Mouse (Mus musculus): ENCODE results near the gene Mrpl39. TPM values are rescaled to one million over a fixed set of nuclear protein-coding genes. Genes with fewer than 3 reads are reported as not detected.

Gene Mrpl39
- polyA plus RNA-seq, 1 experiment from 2014 or later = 47.4 TPM

GRCm38 (mm10) chr16:84680760-84681159 lies 54.8 kb downstream of the Mrpl39 start:
- no peak for ATAC-seq (ENCODE audit: insufficient number of reproducible peaks, insufficient read depth, low FRiP score, low read depth)

GRCm38 (mm10) chr16:84677292-84677691 lies 58.2 kb downstream of the Mrpl39 start:
- no peaks in the 10 kb centered on the region for H3K4me1 ChIP-seq (ENCODE audit: control insufficient read depth, insufficient read depth, low read length)
- 85% methylated on average over 3 of the region's 3 CpGs for WGBS

More at GRCm38 (mm10) chr16:84680760-84681159, 54.8 kb downstream of the Mrpl39 start:
- Histone ChIP-seq H3K4me1 (ENCODE audit: control insufficient read depth, insufficient read depth, low read length) (no peaks in the 10 kb centered on the region), H3K36me3 (ENCODE audit: control insufficient read depth, insufficient read depth, low read length) (no peaks in the 10 kb centered on the region), H3K9ac (replicated peaks; ENCODE audit: low read depth, low read length) (no peak overlapping the region), H3K4me2 (replicated peaks; ENCODE audit: low read depth, low read length) (no peak overlapping the region), H3K27me3 (ENCODE audit: control insufficient read depth, insufficient read depth, low read length) (no peaks in the 10 kb centered on the region), H3K9me3 (ENCODE audit: control insufficient read depth, low read depth, low read length) (no peaks in the 10 kb centered on the region), H3K4me3 (ENCODE audit: low read depth, low read length) (no peak overlapping the region), H3K27ac (ENCODE audit: low read length) (no peak overlapping the region)
- 77% methylated on average over 5 of the region's 5 CpGs for WGBS

More at GRCm38 (mm10) chr16:84677292-84677691, 58.2 kb downstream of the Mrpl39 start:
- Histone ChIP-seq H3K27ac (ENCODE audit: low read length) (no peak overlapping the region), H3K27me3 (ENCODE audit: control insufficient read depth, insufficient read depth, low read length) (no peaks in the 10 kb centered on the region), H3K4me2 (replicated peaks; ENCODE audit: low read depth, low read length) (no peak overlapping the region), H3K9me3 (ENCODE audit: control insufficient read depth, low read depth, low read length) (no peaks in the 10 kb centered on the region), H3K9ac (replicated peaks; ENCODE audit: low read depth, low read length) (no peak overlapping the region), H3K4me3 (ENCODE audit: low read depth, low read length) (no peak overlapping the region), H3K36me3 (ENCODE audit: control insufficient read depth, insufficient read depth, low read length) (no peaks in the 10 kb centered on the region)
- ATAC-seq (ENCODE audit: insufficient number of reproducible peaks, insufficient read depth, low FRiP score, low read depth) = no peak

MicroRNAs encoded within 50 kb of the gene (microRNA counts, 519-probe panel; counts per million panel counts)
- microRNA mmu-miR-155 = 3,317 counts per million, percentile 63 among the panel's probes with 10 or more counts

Small RNA genes within 50 kb of the gene (microRNA-seq; reads per million reads assigned to microRNA genes)
- 83.8 reads per million, percentile 45 among the genes with 10 or more reads in this experiment for gene Mir155

Other genes starting within 250 kb of the Mrpl39 start
- not detected in 2 replicates for gene A730009L09Rik, start 220.6 kb downstream of the Mrpl39 start, polyA plus RNA-seq (2014; fragmentation: Nextera tagmentation; extraction: Ambion mirVana)
- gene Jam2, start 38.4 kb upstream of the Mrpl39 start, polyA plus RNA-seq (2014; fragmentation: Nextera tagmentation; extraction: Ambion mirVana) = 5.2 and 6.1 TPM in 2 replicates
- 39.1 and 39.5 TPM in 2 replicates for gene Gabpa, start 99.2 kb upstream of the Mrpl39 start, polyA plus RNA-seq (2014; fragmentation: Nextera tagmentation; extraction: Ambion mirVana)
- gene Atp5j, start 99.9 kb upstream of the Mrpl39 start, polyA plus RNA-seq (2014; fragmentation: Nextera tagmentation; extraction: Ambion mirVana) = 856 and 951 TPM in 2 replicates

Data from stomach, embryonic 14.5 days (tissue).